Mouse (Mus musculus) erythroblast, embryonic 14.5 days (primary cell): ENCODE results near the gene Ap3d1. TPM values are rescaled to one million over a fixed set of nuclear protein-coding genes. Genes with fewer than 3 reads are reported as not detected.

Experiments used
- H3K27me3 ChIP-seq: 2 replicates; pipeline ENCODE4 v1.6.1; 2012; ENCODE audit warnings: inconsistent platforms; ENCODE audit not compliant: control insufficient read depth
- H3K36me3 ChIP-seq: 2 replicates; pipeline ENCODE4 v1.6.1; 2012; ENCODE audit warnings: mild to moderate bottlenecking, inconsistent platforms; ENCODE audit not compliant: control insufficient read depth
- H3K4me1 ChIP-seq: 2 replicates; pipeline ENCODE4 v1.6.1; 2012; ENCODE audit warnings: inconsistent platforms; ENCODE audit not compliant: control insufficient read depth
- H3K4me3 ChIP-seq: replicated peaks from 2 replicates; pipeline ENCODE3; 2012; ENCODE audit warnings: moderate library complexity, mild to moderate bottlenecking, inconsistent platforms
- H3K9me3 ChIP-seq: 2 replicates; pipeline ENCODE4 v1.6.1; 2012; ENCODE audit warnings: low read length, inconsistent platforms, mixed read lengths; ENCODE audit not compliant: control insufficient read depth
- GATA1 ChIP-seq: IDR thresholded peaks from 2 replicates; pipeline ENCODE4 v1.6.1; 2012; ENCODE audit warnings: low read length, inconsistent platforms, mixed read lengths
- TAL1 ChIP-seq: IDR thresholded peaks from 3 replicates; pipeline ENCODE4 v1.6.1; 2012; ENCODE audit warnings: low read length, inconsistent platforms, mixed read lengths
- polyA plus RNA-seq: library from polyadenylated mRNA; stranded (reverse); fragments of >175 nt; gene quantifications from 2 replicates; pipeline ENCODE4 v1.2.3, GENCODE M21; 2012

Ap3d1 gene
- polyA plus RNA-seq, 1 experiment = 2.6 TPM

DNA sequence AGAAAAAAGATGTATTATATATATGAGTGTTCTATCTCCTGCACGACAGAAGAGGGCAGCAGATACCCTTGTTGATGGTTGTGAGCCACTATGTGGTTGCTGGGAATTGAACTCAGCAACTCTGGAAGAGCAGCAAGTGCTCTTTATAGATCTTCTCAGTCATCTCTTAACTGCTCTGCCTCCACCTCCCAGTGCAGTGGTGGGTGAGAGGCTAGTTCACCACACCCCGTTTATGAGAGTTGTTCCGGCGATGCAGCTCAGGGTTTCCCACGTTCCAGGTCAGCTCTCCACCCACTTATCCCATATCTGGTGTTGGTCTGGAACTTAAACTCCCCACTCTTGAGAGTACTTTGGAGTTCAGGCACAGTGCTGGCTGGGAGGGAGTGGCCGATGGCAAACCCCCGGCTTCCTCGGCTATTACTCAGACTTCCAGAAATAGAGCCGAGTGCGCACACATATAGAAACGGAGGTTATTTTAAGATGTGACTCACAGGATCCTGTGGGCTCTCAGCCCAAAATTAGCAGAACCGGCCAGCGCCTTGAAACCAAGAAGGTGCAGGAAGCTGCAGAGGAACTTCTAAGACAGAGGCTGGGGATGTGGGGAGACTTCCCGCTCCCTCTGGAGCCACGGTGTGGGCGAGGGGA is 9.2 kb upstream of the Ap3d1 start:
- TF ChIP-seq TAL1 (no peak), GATA1 (no peak)
- Histone ChIP-seq H3K4me1 (peaks cover 54% of the 10 kb centered on the region), H3K9me3 (no peaks in the 10 kb centered on the region), H3K4me3 (peak overlapping the region; percentile 52), H3K27me3 (no peaks in the 10 kb centered on the region), H3K36me3 (peaks cover 3% of the 10 kb centered on the region)

DNA sequence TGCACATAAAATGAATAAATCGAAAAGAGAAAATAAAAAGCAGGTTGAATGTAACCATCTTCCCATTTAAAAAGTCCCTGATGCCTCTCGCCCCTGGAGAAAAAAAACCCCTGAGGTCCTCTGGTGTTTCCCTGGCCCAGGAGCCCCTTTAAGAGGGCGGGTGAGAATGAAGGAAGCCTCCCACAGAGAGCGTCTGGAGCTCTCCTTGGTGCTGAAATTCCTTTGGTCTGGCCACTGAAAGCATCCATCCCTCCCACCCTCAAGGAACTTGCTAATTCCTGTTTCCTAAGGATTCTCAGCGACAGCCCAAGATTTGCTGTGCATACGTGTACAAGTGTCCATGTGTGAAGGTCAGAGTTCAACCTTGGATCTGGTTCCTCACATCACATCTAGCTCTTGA is 6.5 kb upstream of the Ap3d1 start:
- no peaks in the 10 kb centered on the region for H3K9me3 ChIP-seq
- no peak for TF ChIP-seq GATA1
- TF ChIP-seq TAL1 = no peak
- H3K4me1 ChIP-seq = peaks cover 52% of the 10 kb centered on the region

DNA sequence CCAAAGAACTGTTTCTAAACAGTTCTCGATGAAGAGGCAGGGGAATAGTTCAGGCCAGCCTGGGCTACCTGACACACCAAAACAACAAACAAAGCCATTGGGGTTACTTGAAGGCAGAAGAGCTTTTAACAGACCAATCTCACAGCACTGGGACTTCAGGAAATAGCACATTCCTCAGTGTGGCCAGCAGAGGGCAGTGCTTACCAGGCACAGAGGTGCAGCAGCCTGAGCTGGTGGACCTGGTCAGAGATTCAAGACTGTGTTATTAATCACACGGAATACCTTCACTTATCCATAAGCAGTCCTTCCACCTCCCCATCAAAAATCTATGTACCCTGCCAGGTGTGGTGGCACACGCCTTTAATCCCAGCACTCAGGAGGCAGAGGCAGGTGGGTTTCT is 5.3 kb upstream of the Ap3d1 start:
- TF ChIP-seq TAL1 (no peak), GATA1 (no peak)
- no peaks in the 10 kb centered on the region for H3K27me3 ChIP-seq
- H3K4me3 ChIP-seq = no peak overlapping the region
- peaks cover 50% of the 10 kb centered on the region for H3K4me1 ChIP-seq
- no peaks in the 10 kb centered on the region for H3K36me3 ChIP-seq
- no peaks in the 10 kb centered on the region for H3K9me3 ChIP-seq

More for the DNA sequence above, 6.5 kb upstream of the Ap3d1 start:
- Histone ChIP-seq H3K36me3 (no peaks in the 10 kb centered on the region), H3K27me3 (no peaks in the 10 kb centered on the region), H3K4me3 (no peak overlapping the region)

DNA sequence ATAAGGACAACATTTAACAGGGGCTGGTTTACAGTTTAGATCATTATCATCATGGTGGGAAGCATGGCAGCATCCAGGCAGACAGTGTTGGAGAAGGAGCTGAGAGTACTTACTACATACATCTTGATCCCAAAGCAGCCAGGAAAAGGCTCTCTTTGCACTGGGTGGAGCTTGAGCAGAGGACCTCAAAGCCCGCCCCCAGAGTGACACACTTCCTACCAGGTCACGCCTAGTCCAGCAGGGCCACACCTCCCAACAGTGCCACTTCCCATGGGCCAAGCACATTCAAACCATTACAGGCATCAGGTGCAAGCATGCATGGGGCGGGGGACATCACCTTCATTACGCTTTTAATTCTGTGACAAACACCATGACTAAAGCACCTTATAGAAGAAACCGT is 2.2 kb upstream of the Ap3d1 start:
- Histone ChIP-seq H3K4me3 (no peak overlapping the region), H3K4me1 (peaks cover 60% of the 10 kb centered on the region), H3K9me3 (no peaks in the 10 kb centered on the region; the same call in 1 of the 2 replicates), H3K36me3 (peaks cover 8% of the 10 kb centered on the region), H3K27me3 (no peaks in the 10 kb centered on the region)
- TF ChIP-seq TAL1 = no peak

DNA sequence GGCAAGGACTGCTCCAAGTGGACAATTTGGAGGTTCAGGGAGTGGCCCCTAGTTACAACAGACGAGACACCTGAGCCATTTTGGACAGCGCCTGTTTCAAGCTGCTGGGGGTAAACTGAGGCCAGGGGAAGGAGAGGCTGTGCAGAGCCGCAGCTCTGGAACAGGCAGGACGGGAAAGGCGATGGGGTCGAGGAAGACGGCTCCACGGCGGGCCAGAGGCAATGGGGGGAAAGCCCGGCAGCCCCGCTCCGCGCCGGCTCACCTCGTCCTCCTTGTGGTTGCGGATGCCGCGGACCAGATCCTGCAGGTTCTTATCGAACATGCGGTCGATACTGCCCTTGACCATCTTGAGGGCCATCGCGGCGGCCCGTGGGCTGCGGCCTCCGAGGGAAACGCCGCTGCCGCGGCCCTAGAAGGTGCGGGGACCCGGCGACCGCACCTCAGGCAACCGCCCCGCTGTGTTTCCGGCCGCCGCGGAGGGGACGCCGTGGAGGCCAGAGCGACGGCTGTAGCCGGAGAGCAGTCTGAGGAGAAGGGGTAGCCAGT is 357 bp downstream of the Ap3d1 start:
- Histone ChIP-seq H3K9me3 (no peaks in the 10 kb centered on the region; the same call in 1 of the 2 replicates), H3K4me1 (peaks cover 65% of the 10 kb centered on the region), H3K36me3 (peaks cover 30% of the 10 kb centered on the region), H3K27me3 (no peaks in the 10 kb centered on the region), H3K4me3 (peak overlapping the region; percentile 79)
- TF ChIP-seq TAL1 = no peak
- TF ChIP-seq GATA1 = no peak

DNA sequence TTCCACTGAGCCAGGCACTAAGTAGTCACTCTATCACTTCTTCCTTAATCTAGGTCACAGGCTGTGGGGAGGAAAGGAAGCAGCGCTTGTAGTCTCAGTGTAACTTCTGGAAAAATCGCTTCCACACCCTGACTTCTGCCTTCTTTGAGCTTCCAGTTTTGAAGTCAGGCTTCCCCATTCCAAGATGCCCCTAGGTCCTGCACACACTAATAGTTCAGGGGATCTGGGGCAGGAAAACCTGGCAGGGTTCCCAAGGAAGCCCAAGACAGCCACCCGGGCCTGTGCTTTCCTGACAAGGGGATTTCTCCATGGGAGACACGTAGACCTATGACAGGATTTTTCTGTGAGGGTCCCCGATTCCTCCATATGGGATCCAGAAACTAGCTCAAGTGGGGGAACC is 918 bp downstream of the Ap3d1 start:
- H3K36me3 ChIP-seq = peaks cover 35% of the 10 kb centered on the region
- TF ChIP-seq TAL1 (no peak), GATA1 (no peak)
- H3K4me1 ChIP-seq = peaks cover 70% of the 10 kb centered on the region
- no peaks in the 10 kb centered on the region; the same call in 1 of the 2 replicates for H3K9me3 ChIP-seq
- H3K4me3 ChIP-seq = peak overlapping the region; percentile 79
- no peaks in the 10 kb centered on the region for H3K27me3 ChIP-seq

DNA sequence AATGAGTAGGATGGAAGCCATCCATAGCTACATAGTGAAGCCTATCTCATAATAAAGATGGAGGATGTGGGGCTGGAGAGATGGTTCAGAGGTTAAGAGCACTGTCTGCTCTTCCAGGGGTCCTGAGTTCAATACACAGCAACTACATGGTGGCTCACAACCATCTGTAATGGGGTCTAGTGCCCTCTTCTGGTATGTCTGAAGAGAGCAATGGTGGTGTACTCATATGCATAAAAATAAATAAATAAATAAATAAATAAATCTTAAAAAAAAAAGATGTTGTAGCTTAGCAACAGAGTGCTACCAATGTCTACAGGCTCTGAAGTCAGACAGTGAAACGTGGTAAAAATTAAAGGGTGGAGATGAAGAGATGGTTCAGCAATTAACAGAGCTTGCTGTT is 3.4 kb downstream of the Ap3d1 start:
- TF ChIP-seq TAL1 = no peak
- TF ChIP-seq GATA1 = no peak
- Histone ChIP-seq H3K9me3 (no peaks in the 10 kb centered on the region; the same call in 1 of the 2 replicates), H3K4me3 (no peak overlapping the region), H3K36me3 (peaks cover 58% of the 10 kb centered on the region), H3K27me3 (no peaks in the 10 kb centered on the region), H3K4me1 (peaks cover 59% of the 10 kb centered on the region)

DNA sequence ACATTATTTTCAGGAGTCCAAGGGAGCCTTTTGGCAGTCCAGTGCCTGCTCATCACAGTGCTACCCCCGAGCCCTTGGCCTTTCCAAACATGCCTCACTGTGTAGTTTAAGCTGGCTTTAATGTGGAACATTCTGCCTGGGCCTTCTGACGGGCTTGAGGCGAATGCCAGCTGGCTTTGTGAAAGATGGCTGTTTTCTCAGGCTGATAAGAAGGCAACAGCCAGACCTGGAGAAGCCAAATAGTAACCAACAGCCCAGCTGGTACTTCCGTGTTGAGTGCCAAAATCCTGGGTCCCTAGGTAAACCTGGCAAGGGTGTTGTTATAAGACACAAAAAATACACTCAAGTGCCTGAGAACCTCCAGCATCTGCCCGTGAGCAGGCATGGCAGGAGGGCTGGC is 5.3 kb downstream of the Ap3d1 start:
- Histone ChIP-seq H3K36me3 (peaks cover 76% of the 10 kb centered on the region), H3K27me3 (no peaks in the 10 kb centered on the region), H3K4me1 (peaks cover 54% of the 10 kb centered on the region), H3K4me3 (no peak overlapping the region), H3K9me3 (no peaks in the 10 kb centered on the region)
- TF ChIP-seq TAL1 = no peak

DNA sequence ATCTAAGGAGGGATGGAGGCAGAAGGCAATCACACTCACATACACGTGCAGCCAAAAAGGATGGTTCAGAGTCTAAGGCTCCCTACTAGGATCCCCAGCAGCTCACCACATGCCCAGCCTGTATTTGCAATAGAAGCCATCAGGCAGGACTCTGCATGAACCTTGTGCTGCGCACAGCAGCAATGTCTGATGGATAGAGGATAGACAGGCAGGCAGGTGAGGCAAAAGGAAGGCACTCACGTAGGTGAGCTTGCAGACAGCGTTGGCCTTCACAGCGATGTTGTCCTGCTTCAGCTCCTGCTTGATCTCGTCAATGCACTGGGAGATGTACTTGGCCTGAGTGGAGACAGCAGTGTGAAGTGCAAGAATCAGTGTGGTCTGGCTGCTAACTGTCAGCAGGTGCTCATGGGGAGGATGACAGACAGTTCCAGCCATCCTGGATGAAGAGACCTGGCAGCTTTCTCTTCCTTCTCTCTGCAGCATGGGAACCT is 9.4 kb downstream of the Ap3d1 start:
- Histone ChIP-seq H3K4me3 (no peak overlapping the region), H3K27me3 (no peaks in the 10 kb centered on the region), H3K9me3 (no peaks in the 10 kb centered on the region), H3K4me1 (peaks cover 37% of the 10 kb centered on the region), H3K36me3 (peaks cover 94% of the 10 kb centered on the region)
- TF ChIP-seq TAL1 (no peak), GATA1 (no peak)
